Mouse (Mus musculus) limb, embryonic 15.5 days (tissue): ENCODE results near the gene Lekr1. TPM values are rescaled to one million over a fixed set of nuclear protein-coding genes. Genes with fewer than 3 reads are reported as not detected.
A peak's percentile ranks its signal among the peaks of the same experiment; 100 is the strongest.

Experiments
- ATAC-seq: fragments of 200-750 bp; cut with Nextera tagmentation; 2 replicates; pipeline ENCODE4 v1.8.0; 2017; ENCODE audit warnings: low read depth, moderate TSS enrichment; ENCODE audit not compliant: insufficient number of reproducible peaks, low FRiP score, low TSS enrichment
- H3K27ac ChIP-seq: fragments of 300-500 bp; sonication (generic); 2 replicates; pipeline ENCODE4 v1.5.1; 2015; ENCODE audit warnings: moderate library complexity, mild to moderate bottlenecking, inconsistent platforms
- H3K27me3 ChIP-seq: fragments of 300-500 bp; sonication (generic); 2 replicates; pipeline ENCODE4 v1.6.1; 2015; ENCODE audit warnings: inconsistent platforms
- H3K36me3 ChIP-seq: fragments of 300-500 bp; sonication (generic); 2 replicates; pipeline ENCODE4 v1.6.1; 2015; ENCODE audit warnings: inconsistent platforms
- H3K4me1 ChIP-seq: fragments of 300-500 bp; sonication (generic); 2 replicates; pipeline ENCODE4 v1.6.1; 2015; ENCODE audit warnings: inconsistent platforms
- H3K4me2 ChIP-seq: fragments of 300-500 bp; sonication (generic); 2 replicates; pipeline ENCODE4 v1.6.1; 2015; ENCODE audit warnings: mild to moderate bottlenecking, inconsistent platforms
- H3K4me3 ChIP-seq: fragments of 300-500 bp; sonication (generic); 2 replicates; pipeline ENCODE4 v1.5.1; 2015; ENCODE audit warnings: mild to moderate bottlenecking, inconsistent platforms
- H3K9ac ChIP-seq: fragments of 300-500 bp; sonication (generic); 2 replicates; pipeline ENCODE4 v1.6.1; 2015; ENCODE audit warnings: inconsistent platforms
- H3K9me3 ChIP-seq: fragments of 300-500 bp; sonication (generic); 2 replicates; pipeline ENCODE4 v1.6.1; 2016; ENCODE audit warnings: inconsistent platforms
- WGBS: fragments of 180-500 bp; shearing (Covaris S2); methylation state at CpG from one replicate; pipeline ENCODE4 v1.1.7; 2015; 5-methylcytosine and 5-hydroxymethylcytosine counted together
- polyA plus RNA-seq: library from polyadenylated mRNA; unstranded; fragments of >200 nt; fragmentation: Nextera tagmentation; extraction: Ambion mirVana; gene quantifications from 2 replicates; pipeline ENCODE4 v1.2.1, GENCODE M21; 2015

The Lekr1 gene
- polyA plus RNA-seq, 1 experiment from 2014 or later = 7.2 TPM

GRCm38 (mm10) chr3:65658081-65658612, 7.9 kb upstream of the Lekr1 start:
- no peak overlapping the region for H3K27ac ChIP-seq
- 20% methylated on average over 18 of the region's 18 CpGs for WGBS
- H3K27me3 ChIP-seq = peaks cover 25% of the 10 kb centered on the region
- no peak overlapping the region for H3K9ac ChIP-seq
- no peaks in the 10 kb centered on the region for H3K9me3 ChIP-seq
- ATAC-seq = no peak
- H3K4me2 ChIP-seq = peak overlapping the region; percentile 91
- H3K36me3 ChIP-seq = no peaks in the 10 kb centered on the region
- peaks cover 10% of the 10 kb centered on the region; the same call in 1 of the 2 replicates for H3K4me1 ChIP-seq
- peak overlapping the region; percentile 62 for H3K4me3 ChIP-seq

GRCm38 (mm10) chr3:65658721-65659619, 7.1 kb upstream of the Lekr1 start:
- under 1% methylated on average over 72 of the region's 72 CpGs for WGBS
- H3K36me3 ChIP-seq = no peaks in the 10 kb centered on the region
- peak; percentile 72 for ATAC-seq
- peaks cover 25% of the 10 kb centered on the region for H3K27me3 ChIP-seq
- peaks cover 13% of the 10 kb centered on the region; the same call in 1 of the 2 replicates for H3K4me1 ChIP-seq
- H3K27ac ChIP-seq = peak overlapping the region; percentile 77
- H3K9ac ChIP-seq = peak overlapping the region; percentile 69
- no peaks in the 10 kb centered on the region for H3K9me3 ChIP-seq
- H3K4me3 ChIP-seq = peak overlapping the region; percentile 62
- H3K4me2 ChIP-seq = peak overlapping the region; percentile 91

- peak overlapping the region; percentile 69 for H3K9ac ChIP-seq
- H3K4me1 ChIP-seq = peaks cover 13% of the 10 kb centered on the region; the same call in 1 of the 2 replicates
- peak overlapping the region; percentile 62 for H3K4me3 ChIP-seq
- peak overlapping the region; percentile 77 for H3K27ac ChIP-seq
- 4% methylated on average over 9 of the region's 9 CpGs for WGBS
- H3K9me3 ChIP-seq = no peaks in the 10 kb centered on the region
- 0 out of 2 replicates have a peak, but pooled peaks have one; percentile 25 for ATAC-seq
- peak overlapping the region; percentile 91 for H3K4me2 ChIP-seq
- peaks cover 25% of the 10 kb centered on the region for H3K27me3 ChIP-seq
- H3K36me3 ChIP-seq = no peaks in the 10 kb centered on the region
Measured at GRCm38 (mm10) chr3:65659620-65659932, 6.5 kb upstream of the Lekr1 start.

GRCm38 (mm10) chr3:65660336-65660735, 5.7 kb upstream of the Lekr1 start:
- Histone ChIP-seq H3K27me3 (peaks cover 18% of the 10 kb centered on the region), H3K4me2 (no peak overlapping the region), H3K9ac (no peak overlapping the region), H3K27ac (no peak overlapping the region), H3K36me3 (no peaks in the 10 kb centered on the region), H3K4me3 (no peak overlapping the region), H3K4me1 (peaks cover 13% of the 10 kb centered on the region; the same call in 1 of the 2 replicates), H3K9me3 (no peaks in the 10 kb centered on the region)
- 91% methylated on average over 4 of the region's 4 CpGs for WGBS
- ATAC-seq = no peak

- Histone ChIP-seq H3K27ac (no peak overlapping the region), H3K4me2 (no peak overlapping the region), H3K36me3 (no peaks in the 10 kb centered on the region), H3K9ac (no peak overlapping the region), H3K4me1 (peaks cover 13% of the 10 kb centered on the region), H3K9me3 (no peaks in the 10 kb centered on the region), H3K27me3 (peaks cover 13% of the 10 kb centered on the region; the same call in 1 of the 2 replicates), H3K4me3 (no peak overlapping the region)
- ATAC-seq = no peak
- 84% methylated on average over 3 of the region's 3 CpGs for WGBS
Measured at GRCm38 (mm10) chr3:65661731-65662130, 4.3 kb upstream of the Lekr1 start.

- H3K4me1 ChIP-seq = peaks cover 13% of the 10 kb centered on the region
- H3K4me3 ChIP-seq = no peak overlapping the region
- H3K27me3 ChIP-seq = peaks cover 1% of the 10 kb centered on the region; the same call in 1 of the 2 replicates
- no peak overlapping the region for H3K4me2 ChIP-seq
- no peaks in the 10 kb centered on the region for H3K36me3 ChIP-seq
- ATAC-seq = no peak
- H3K27ac ChIP-seq = no peak overlapping the region
- no peaks in the 10 kb centered on the region for H3K9me3 ChIP-seq
- no peak overlapping the region for H3K9ac ChIP-seq
- 47% methylated on average over 11 of the region's 11 CpGs for WGBS
Measured at GRCm38 (mm10) chr3:65663176-65663575, 2.9 kb upstream of the Lekr1 start.

GRCm38 (mm10) chr3:65670216-65670615, 4.2 kb downstream of the Lekr1 start:
- H3K27me3 ChIP-seq = no peaks in the 10 kb centered on the region
- H3K4me2 ChIP-seq = no peak overlapping the region
- no peaks in the 10 kb centered on the region for H3K9me3 ChIP-seq
- H3K4me1 ChIP-seq = no peaks in the 10 kb centered on the region; the same call in 1 of the 2 replicates
- no peak overlapping the region for H3K9ac ChIP-seq
- ATAC-seq = no peak
- H3K4me3 ChIP-seq = no peak overlapping the region
- H3K36me3 ChIP-seq = no peaks in the 10 kb centered on the region
- H3K27ac ChIP-seq = 0 out of 2 replicates have a peak overlapping the region, but pooled peaks have one; percentile 24
- 66% methylated on average over 6 of the region's 6 CpGs for WGBS

GRCm38 (mm10) chr3:65673725-65674124, 7.7 kb downstream of the Lekr1 start:
- WGBS = 32% methylated on average over 8 of the region's 8 CpGs
- no peak overlapping the region for H3K4me2 ChIP-seq
- H3K27me3 ChIP-seq = no peaks in the 10 kb centered on the region
- no peaks in the 10 kb centered on the region for H3K4me1 ChIP-seq
- no peaks in the 10 kb centered on the region for H3K36me3 ChIP-seq
- H3K27ac ChIP-seq = no peak overlapping the region
- no peak for ATAC-seq
- H3K4me3 ChIP-seq = no peak overlapping the region
- H3K9me3 ChIP-seq = no peaks in the 10 kb centered on the region
- no peak overlapping the region for H3K9ac ChIP-seq

GRCm38 (mm10) chr3:65680612-65681011, 14.6 kb downstream of the Lekr1 start:
- ATAC-seq = no peak
- H3K27me3 ChIP-seq = no peaks in the 10 kb centered on the region
- no peak overlapping the region for H3K27ac ChIP-seq
- no peaks in the 10 kb centered on the region for H3K9me3 ChIP-seq
- H3K4me2 ChIP-seq = no peak overlapping the region
- 71% methylated on average over 1 of the region's 1 CpGs for WGBS
- no peaks in the 10 kb centered on the region for H3K36me3 ChIP-seq
- no peak overlapping the region for H3K9ac ChIP-seq
- no peaks in the 10 kb centered on the region for H3K4me1 ChIP-seq
- no peak overlapping the region for H3K4me3 ChIP-seq

GRCm38 (mm10) chr3:65689705-65690104, 23.7 kb downstream of the Lekr1 start:
- no peak for ATAC-seq
- H3K4me1 ChIP-seq = no peaks in the 10 kb centered on the region
- WGBS = 49% methylated on average over 2 of the region's 2 CpGs
- no peaks in the 10 kb centered on the region for H3K36me3 ChIP-seq
- H3K9ac ChIP-seq = no peak overlapping the region
- H3K27me3 ChIP-seq = no peaks in the 10 kb centered on the region
- no peak overlapping the region for H3K4me2 ChIP-seq
- H3K27ac ChIP-seq = no peak overlapping the region
- no peak overlapping the region for H3K4me3 ChIP-seq
- H3K9me3 ChIP-seq = no peaks in the 10 kb centered on the region

GRCm38 (mm10) chr3:65690850-65691249, 24.8 kb downstream of the Lekr1 start:
- H3K9ac ChIP-seq = no peak overlapping the region
- no peaks in the 10 kb centered on the region for H3K27me3 ChIP-seq
- no peak overlapping the region for H3K4me3 ChIP-seq
- H3K9me3 ChIP-seq = no peaks in the 10 kb centered on the region
- WGBS = 85% methylated on average over 2 of the region's 2 CpGs
- no peak overlapping the region for H3K27ac ChIP-seq
- no peak overlapping the region for H3K4me2 ChIP-seq
- H3K4me1 ChIP-seq = no peaks in the 10 kb centered on the region
- ATAC-seq = no peak
- no peaks in the 10 kb centered on the region for H3K36me3 ChIP-seq

GRCm38 (mm10) chr3:65699704-65700103, 33.7 kb downstream of the Lekr1 start:
- no peak for ATAC-seq
- 53% methylated on average over 1 of the region's 1 CpGs for WGBS

More at GRCm38 (mm10) chr3:65699704-65700103, 33.7 kb downstream of the Lekr1 start:
- no peaks in the 10 kb centered on the region for H3K36me3 ChIP-seq
- no peaks in the 10 kb centered on the region for H3K27me3 ChIP-seq
- no peak overlapping the region for H3K4me3 ChIP-seq
- no peaks in the 10 kb centered on the region for H3K4me1 ChIP-seq
- no peak overlapping the region for H3K9ac ChIP-seq
- no peaks in the 10 kb centered on the region for H3K9me3 ChIP-seq
- H3K4me2 ChIP-seq = no peak overlapping the region
- H3K27ac ChIP-seq = no peak overlapping the region
